Mouse (Mus musculus) kidney, embryonic 15.5 days (tissue): ENCODE data around the gene Kdm4b. TPM values are rescaled to one million over a fixed set of nuclear protein-coding genes. Genes with fewer than 3 reads are reported as not detected.

Experiments
- ATAC-seq: fragments of 200-750 bp; cut with Nextera tagmentation; replicated peaks from 2 replicates; pipeline ENCODE4 v1.8.0; 2017; ENCODE audit warnings: moderate TSS enrichment; ENCODE audit not compliant: low FRiP score
- H3K27ac ChIP-seq: fragments of 300-500 bp; sonication (generic); 2 replicates; pipeline ENCODE4 v1.5.1; 2015; ENCODE audit warnings: mild to moderate bottlenecking, inconsistent platforms
- H3K27me3 ChIP-seq: fragments of 300-500 bp; sonication (generic); 2 replicates; pipeline ENCODE4 v1.6.1; 2015; ENCODE audit warnings: inconsistent platforms
- H3K36me3 ChIP-seq: fragments of 300-500 bp; sonication (generic); 2 replicates; pipeline ENCODE4 v1.6.1; 2015; ENCODE audit warnings: inconsistent platforms
- H3K4me1 ChIP-seq: fragments of 300-500 bp; sonication (generic); 2 replicates; pipeline ENCODE4 v1.6.1; 2015; ENCODE audit warnings: inconsistent platforms
- H3K4me2 ChIP-seq: fragments of 300-500 bp; sonication (generic); 2 replicates; pipeline ENCODE4 v1.6.1; 2015; ENCODE audit warnings: moderate library complexity, mild to moderate bottlenecking, inconsistent platforms
- H3K4me3 ChIP-seq: fragments of 300-500 bp; sonication (generic); replicated peaks from 2 replicates; pipeline ENCODE4 v1.5.1; 2015; ENCODE audit warnings: mild to moderate bottlenecking, inconsistent platforms
- H3K9ac ChIP-seq: fragments of 300-500 bp; sonication (generic); 2 replicates; pipeline ENCODE4 v1.6.1; 2015; ENCODE audit warnings: mild to moderate bottlenecking, inconsistent platforms
- H3K9me3 ChIP-seq: fragments of 300-500 bp; sonication (generic); replicated peaks from 2 replicates; pipeline ENCODE4 v1.6.1; 2016; ENCODE audit warnings: inconsistent platforms
- WGBS: fragments of 180-500 bp; shearing (Covaris S2); methylation state at CpG from one replicate; pipeline ENCODE4 v1.1.7; 2015; ENCODE audit warnings: mixed read lengths; 5-methylcytosine and 5-hydroxymethylcytosine counted together
- microRNA-seq: library from miRNA; unstranded; fragments of <30 nt; microRNA quantifications from one replicate; pipeline ENCODE4, GENCODE M21; 2016
- polyA plus RNA-seq: library from polyadenylated mRNA; unstranded; fragments of >200 nt; fragmentation: Nextera tagmentation; extraction: Ambion mirVana; gene quantifications from 2 replicates; pipeline ENCODE4 v1.2.1, GENCODE M21; 2015

Gene Kdm4b
- polyA plus RNA-seq, 1 experiment from 2014 or later = 32.3 TPM

DNA sequence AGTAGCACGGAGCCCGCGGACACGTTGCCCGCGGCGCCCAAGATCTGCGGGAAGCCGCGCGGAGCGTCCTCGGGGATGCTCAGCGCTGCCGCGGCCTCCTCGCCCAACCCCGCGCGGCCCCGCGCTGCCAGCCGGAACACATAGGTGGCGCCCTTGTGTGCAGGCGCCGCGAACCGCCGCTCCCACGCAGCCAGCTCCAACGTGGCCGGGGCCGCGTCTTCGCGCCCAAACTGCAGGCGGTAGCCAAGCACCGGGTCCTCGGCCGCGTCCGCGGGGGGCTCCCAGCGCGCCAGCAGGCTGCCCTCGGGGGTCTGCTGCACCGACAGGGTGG lies 99.7 kb downstream of the Kdm4b start:
- no peaks in the 10 kb centered on the region for H3K27me3 ChIP-seq
- ATAC-seq = peak; percentile 70
- H3K9ac ChIP-seq = peak overlapping the region; percentile 64
- peak overlapping the region; percentile 81 for H3K27ac ChIP-seq
- WGBS = 1% methylated on average over 47 of the region's 47 CpGs
- peaks cover 76% of the 10 kb centered on the region for H3K36me3 ChIP-seq
- peak overlapping the region; percentile 95 for H3K4me2 ChIP-seq
- no peaks in the 10 kb centered on the region for H3K9me3 ChIP-seq
- peak overlapping the region; percentile 56 for H3K4me3 ChIP-seq
- H3K4me1 ChIP-seq = peaks cover 19% of the 10 kb centered on the region

DNA sequence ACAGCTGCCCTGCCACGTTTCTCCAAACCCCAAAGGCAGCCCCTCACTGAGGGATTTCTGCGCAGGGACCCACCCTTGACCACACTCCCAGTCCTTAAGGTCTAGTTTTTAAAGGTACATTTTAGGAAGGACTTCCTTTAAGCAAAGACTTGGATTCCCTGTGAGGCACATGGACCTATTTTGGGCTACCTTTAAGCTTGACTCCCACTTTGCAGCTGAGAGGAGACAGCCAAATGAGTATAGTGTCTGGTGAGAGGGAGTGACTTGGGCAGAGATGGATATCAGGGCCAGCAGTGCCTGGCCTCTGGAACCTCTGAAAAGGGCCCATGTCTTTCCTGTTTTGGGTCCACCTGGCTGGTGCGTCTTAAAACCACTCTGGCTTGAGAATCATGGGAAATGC lies 100.1 kb downstream of the Kdm4b start:
- Histone ChIP-seq H3K4me3 (peak overlapping the region; percentile 56), H3K9ac (peak overlapping the region; percentile 64), H3K9me3 (no peaks in the 10 kb centered on the region), H3K36me3 (peaks cover 76% of the 10 kb centered on the region), H3K4me1 (peaks cover 19% of the 10 kb centered on the region), H3K27ac (peak overlapping the region; percentile 81; the same call in 1 of the 2 replicates), H3K4me2 (peak overlapping the region; percentile 95), H3K27me3 (no peaks in the 10 kb centered on the region)
- WGBS = 40% methylated on average over 3 of the region's 3 CpGs
- ATAC-seq = no peak

DNA sequence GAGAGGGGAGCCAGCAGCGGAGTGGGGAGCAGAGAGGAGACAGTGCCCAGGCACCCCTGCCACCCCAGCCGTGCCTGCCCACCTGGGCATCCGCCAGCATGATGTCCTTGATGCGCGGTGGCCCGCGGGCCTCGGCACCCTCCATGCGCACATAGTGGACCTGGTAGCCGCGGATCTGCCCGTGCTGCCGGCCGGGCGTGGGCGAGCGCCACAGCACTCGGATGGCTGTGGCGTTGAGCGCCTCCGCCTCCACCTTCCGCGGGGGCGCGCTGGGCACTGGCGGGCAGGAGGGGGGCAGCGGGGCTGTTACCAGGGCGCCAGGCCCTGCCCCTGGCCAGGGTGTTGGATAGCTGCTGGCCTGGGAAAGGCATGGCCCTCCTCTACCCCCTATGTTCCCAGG lies 102.0 kb downstream of the Kdm4b start:
- H3K4me2 ChIP-seq = no peak overlapping the region
- H3K27me3 ChIP-seq = no peaks in the 10 kb centered on the region
- H3K4me3 ChIP-seq = no peak overlapping the region
- H3K27ac ChIP-seq = no peak overlapping the region
- peaks cover 19% of the 10 kb centered on the region for H3K4me1 ChIP-seq
- no peaks in the 10 kb centered on the region for H3K9me3 ChIP-seq
- no peak overlapping the region for H3K9ac ChIP-seq
- WGBS = 83% methylated on average over 24 of the region's 28 CpGs
- H3K36me3 ChIP-seq = peaks cover 74% of the 10 kb centered on the region
- ATAC-seq = no peak

DNA sequence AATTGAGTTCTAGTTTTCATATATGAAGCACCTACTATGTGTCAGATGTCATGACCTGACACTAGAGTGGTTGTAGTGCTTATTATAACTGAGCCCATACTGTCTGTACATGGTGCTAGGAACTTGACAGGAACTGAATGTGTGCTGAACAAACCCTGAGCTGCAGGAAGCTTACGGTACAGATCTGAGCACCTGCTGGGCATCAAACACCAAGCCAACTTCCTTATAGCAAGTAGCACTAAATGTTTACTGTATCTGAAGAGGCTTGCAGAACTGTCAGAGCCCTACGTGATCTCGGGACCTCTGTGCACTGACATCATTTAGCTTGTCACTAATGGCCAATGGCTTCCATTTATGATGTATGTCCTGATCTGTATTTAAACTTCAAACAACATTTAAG lies 105.7 kb downstream of the Kdm4b start:
- Histone ChIP-seq H3K9me3 (no peaks in the 10 kb centered on the region), H3K4me2 (no peak overlapping the region), H3K4me1 (no peaks in the 10 kb centered on the region), H3K4me3 (no peak overlapping the region), H3K9ac (no peak overlapping the region), H3K36me3 (peaks cover 83% of the 10 kb centered on the region), H3K27ac (no peak overlapping the region), H3K27me3 (no peaks in the 10 kb centered on the region)
- ATAC-seq = no peak
- WGBS = 88% methylated on average over 3 of the region's 3 CpGs

DNA sequence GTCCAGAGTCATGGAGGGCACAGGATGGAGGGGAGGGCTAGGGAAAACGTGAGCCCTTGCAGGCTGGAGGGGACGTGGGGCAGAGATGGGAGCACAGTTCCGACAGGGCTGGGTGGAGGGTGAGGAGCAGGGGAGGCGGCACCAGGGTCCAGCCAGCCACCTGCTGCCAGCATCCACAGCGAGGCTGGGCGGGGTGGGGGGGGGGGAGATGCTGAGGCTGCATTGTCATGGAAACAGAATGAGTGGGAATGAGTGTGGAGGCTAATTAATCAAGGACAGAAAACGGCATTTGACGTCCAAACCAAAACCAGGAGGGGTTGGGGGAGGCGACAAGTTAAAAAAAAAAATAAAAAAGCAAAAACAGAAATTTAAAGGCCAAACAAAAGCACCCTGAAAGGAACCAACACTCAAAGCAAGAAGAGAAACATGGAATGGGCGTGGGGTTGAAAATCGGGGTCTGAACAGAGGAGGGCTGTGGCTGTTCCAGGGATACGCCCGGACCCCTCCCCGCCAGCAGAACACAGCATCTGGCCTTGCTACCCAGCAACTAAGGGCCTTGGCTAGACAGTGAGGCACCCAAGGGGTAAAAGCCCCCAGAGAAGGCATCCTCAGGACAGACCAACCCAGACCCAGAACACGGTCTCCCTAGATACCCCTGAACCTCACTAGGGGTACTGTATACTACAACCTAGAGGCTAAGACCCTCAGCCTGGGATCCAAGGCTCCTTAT lies 114.0 kb downstream of the Kdm4b start:
- WGBS = 78% methylated on average over 15 of the region's 15 CpGs
- H3K9ac ChIP-seq = no peak overlapping the region
- no peak overlapping the region for H3K27ac ChIP-seq
- peaks cover 77% of the 10 kb centered on the region for H3K36me3 ChIP-seq
- no peaks in the 10 kb centered on the region for H3K27me3 ChIP-seq
- no peak for ATAC-seq
- H3K4me2 ChIP-seq = no peak overlapping the region
- H3K9me3 ChIP-seq = no peaks in the 10 kb centered on the region; the same call in 1 of the 2 replicates
- no peak overlapping the region for H3K4me3 ChIP-seq
- no peaks in the 10 kb centered on the region for H3K4me1 ChIP-seq

DNA sequence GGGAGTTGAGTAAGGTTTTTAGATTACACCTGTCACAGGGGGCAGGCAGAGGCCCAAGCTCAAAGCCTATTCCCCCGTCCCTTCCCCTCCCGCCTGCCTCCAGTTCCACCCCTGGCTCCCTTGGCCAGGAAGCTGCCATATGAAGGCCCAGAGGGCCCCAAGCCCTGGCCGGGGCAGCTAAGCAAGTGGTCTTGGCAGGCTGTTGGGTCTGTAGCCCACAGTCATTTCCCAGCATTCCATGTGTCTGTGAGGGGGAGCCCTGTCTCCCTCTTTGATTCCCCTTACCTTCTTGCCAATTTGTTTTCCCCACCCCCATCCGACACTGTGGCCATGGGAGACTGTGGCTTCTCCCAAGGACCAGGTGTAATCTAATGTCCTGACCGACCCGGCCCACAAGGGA lies 116.5 kb downstream of the Kdm4b start:
- peaks cover 73% of the 10 kb centered on the region for H3K36me3 ChIP-seq
- WGBS = 80% methylated on average over 6 of the region's 6 CpGs
- no peaks in the 10 kb centered on the region for H3K27me3 ChIP-seq
- H3K9me3 ChIP-seq = no peaks in the 10 kb centered on the region
- H3K4me1 ChIP-seq = no peaks in the 10 kb centered on the region
- no peak overlapping the region for H3K4me2 ChIP-seq
- H3K9ac ChIP-seq = no peak overlapping the region
- H3K4me3 ChIP-seq = no peak overlapping the region
- ATAC-seq = no peak
- H3K27ac ChIP-seq = no peak overlapping the region

DNA sequence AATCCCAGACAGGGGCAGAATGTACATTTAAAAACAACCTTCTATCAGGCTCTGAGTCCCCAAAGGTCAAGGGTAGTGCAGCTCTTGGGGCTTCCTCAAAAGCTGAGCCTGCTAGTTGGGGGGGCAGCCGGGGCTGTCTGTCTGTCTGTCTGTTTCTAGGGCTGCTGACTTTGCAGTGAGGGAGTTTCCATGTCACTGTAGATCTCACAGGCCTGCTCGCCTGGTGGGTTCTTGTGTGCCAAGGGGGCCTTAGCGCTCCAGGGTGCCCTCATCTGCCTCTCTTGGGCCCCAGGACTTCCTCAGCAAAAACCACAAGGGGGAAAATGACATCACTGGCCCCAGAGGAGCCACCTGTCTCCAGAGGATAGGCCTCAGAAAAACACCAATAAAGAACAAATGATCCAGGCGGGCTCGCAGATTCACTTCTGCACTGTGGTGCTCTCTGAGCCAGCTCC lies 117.5 kb downstream of the Kdm4b start:
- 79% methylated on average over 5 of the region's 5 CpGs for WGBS
- Histone ChIP-seq H3K36me3 (peaks cover 73% of the 10 kb centered on the region), H3K9ac (no peak overlapping the region), H3K4me3 (no peak overlapping the region), H3K4me2 (no peak overlapping the region), H3K9me3 (no peaks in the 10 kb centered on the region), H3K4me1 (no peaks in the 10 kb centered on the region), H3K27ac (no peak overlapping the region), H3K27me3 (no peaks in the 10 kb centered on the region)
- ATAC-seq = no peak

DNA sequence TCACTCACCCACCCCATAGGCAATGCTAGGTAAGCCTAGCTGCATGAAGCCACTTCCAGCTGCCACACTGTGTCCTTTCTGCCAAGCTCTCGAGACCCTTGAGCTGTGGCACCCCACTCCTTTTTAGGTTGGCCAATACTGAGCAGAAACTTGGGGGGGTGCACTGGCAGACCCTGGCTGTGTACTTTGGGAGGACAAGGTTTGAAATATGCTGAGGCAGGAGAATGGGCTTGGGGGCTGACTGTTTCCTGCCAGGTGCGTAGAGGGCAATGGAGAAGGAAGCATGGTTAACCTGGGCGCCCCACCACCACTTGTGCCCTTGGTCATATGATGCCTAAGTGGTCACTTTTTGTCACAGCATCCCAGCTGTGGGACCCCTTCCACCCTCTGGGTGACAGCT lies 118.9 kb downstream of the Kdm4b start:
- H3K36me3 ChIP-seq = peaks cover 79% of the 10 kb centered on the region
- no peak overlapping the region for H3K4me3 ChIP-seq
- no peak overlapping the region for H3K4me2 ChIP-seq
- H3K4me1 ChIP-seq = no peaks in the 10 kb centered on the region
- ATAC-seq = no peak
- no peak overlapping the region for H3K9ac ChIP-seq
- H3K27me3 ChIP-seq = no peaks in the 10 kb centered on the region
- H3K9me3 ChIP-seq = no peaks in the 10 kb centered on the region
- no peak overlapping the region for H3K27ac ChIP-seq
- WGBS = 86% methylated on average over 3 of the region's 3 CpGs

DNA sequence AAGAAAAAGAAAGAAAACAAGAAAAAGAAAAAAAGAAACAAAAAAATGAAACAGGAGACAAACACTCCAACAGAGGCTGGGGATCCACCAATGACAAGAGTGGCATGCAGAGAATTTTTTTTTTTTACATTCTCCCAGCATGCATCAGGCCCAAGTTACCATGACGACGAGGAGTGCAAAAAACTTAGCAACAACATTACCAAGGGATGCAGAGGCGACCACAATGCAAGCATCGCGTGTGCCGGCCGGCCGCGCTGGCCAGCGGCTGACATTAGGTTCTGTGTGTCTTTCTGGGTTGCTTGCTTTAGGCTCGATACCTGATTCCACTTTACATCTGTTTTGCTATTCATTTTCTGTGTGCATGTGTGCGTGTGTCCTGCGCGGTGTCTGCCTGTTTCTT lies 119.5 kb downstream of the Kdm4b start:
- H3K9ac ChIP-seq = no peak overlapping the region
- no peaks in the 10 kb centered on the region for H3K4me1 ChIP-seq
- H3K36me3 ChIP-seq = peaks cover 86% of the 10 kb centered on the region
- H3K27me3 ChIP-seq = no peaks in the 10 kb centered on the region
- no peaks in the 10 kb centered on the region for H3K9me3 ChIP-seq
- no peak for ATAC-seq
- H3K4me2 ChIP-seq = no peak overlapping the region
- no peak overlapping the region for H3K27ac ChIP-seq
- H3K4me3 ChIP-seq = no peak overlapping the region
- WGBS = 84% methylated on average over 14 of the region's 14 CpGs

DNA sequence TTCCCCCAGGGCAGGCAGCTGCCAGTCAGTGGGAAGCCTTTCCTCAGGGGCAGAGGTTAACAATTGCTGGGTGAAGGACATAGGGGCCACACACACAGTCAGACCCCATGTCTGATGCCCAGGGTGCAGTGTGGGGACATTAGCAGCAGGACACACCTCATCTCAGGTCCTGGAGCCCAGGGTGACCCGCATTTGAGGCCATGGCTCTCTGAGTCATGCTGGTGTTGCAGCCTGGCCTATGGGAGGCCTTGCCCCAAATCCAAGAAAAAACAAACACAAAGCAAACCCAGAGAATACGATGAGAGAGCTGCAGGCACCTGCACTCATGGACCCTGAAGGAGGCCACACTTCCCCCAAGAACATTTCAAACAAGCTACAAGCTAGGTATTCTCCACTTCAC lies 121.9 kb downstream of the Kdm4b start:
- Histone ChIP-seq H3K4me2 (no peak overlapping the region), H3K4me1 (no peaks in the 10 kb centered on the region), H3K36me3 (peaks cover 95% of the 10 kb centered on the region), H3K27me3 (no peaks in the 10 kb centered on the region), H3K9ac (no peak overlapping the region), H3K4me3 (no peak overlapping the region), H3K9me3 (no peaks in the 10 kb centered on the region), H3K27ac (no peak overlapping the region)
- 81% methylated on average over 2 of the region's 2 CpGs for WGBS
- ATAC-seq = no peak

Small RNAs within 50 kb of the gene (microRNA-seq; reads per million reads assigned to microRNA genes)
- 0.59 reads per million for gene Mir6977

Other genes with a start within 250 kb of the Kdm4b start
- 123 and 141 TPM in 2 replicates for gene Hdgfl2, start 246.4 kb upstream of the Kdm4b start, polyA plus RNA-seq
- gene Plin4, start 216.3 kb upstream of the Kdm4b start, polyA plus RNA-seq = 0.08 and 0.12 TPM in 2 replicates
- gene Plin5, start 208.5 kb upstream of the Kdm4b start, polyA plus RNA-seq = 1.5 and 1.9 TPM in 2 replicates
- 0.39 and 0.53 TPM in 2 replicates for gene Lrg1, start 204.1 kb upstream of the Kdm4b start, polyA plus RNA-seq
- gene Sema6b, start 185.7 kb upstream of the Kdm4b start, polyA plus RNA-seq = 1.5 TPM in 2 replicates
- gene Tnfaip8l1, start 163.6 kb upstream of the Kdm4b start, polyA plus RNA-seq = 11.6 and 11.9 TPM in 2 replicates
- gene Mydgf, start 142.1 kb upstream of the Kdm4b start, polyA plus RNA-seq = 90.7 and 96.4 TPM in 2 replicates
- gene Dpp9, start 107.2 kb upstream of the Kdm4b start, polyA plus RNA-seq = 38.9 and 43.8 TPM in 2 replicates
- 13.1 TPM in 2 replicates for gene Fem1a, start 69.3 kb upstream of the Kdm4b start, polyA plus RNA-seq
- 6.0 and 6.2 TPM in 2 replicates for gene Ticam1, start 49.3 kb upstream of the Kdm4b start, polyA plus RNA-seq
- 68.9 and 77.4 TPM in 2 replicates for gene Plin3, start 33.2 kb upstream of the Kdm4b start, polyA plus RNA-seq
- 0.31 TPM in 1 of 2 replicates, not detected in the other for gene Arrdc5, start 25.8 kb upstream of the Kdm4b start, polyA plus RNA-seq
- gene Uhrf1, start 22.7 kb upstream of the Kdm4b start, polyA plus RNA-seq = 162 and 175 TPM in 2 replicates
- 81.5 and 95.6 TPM in 2 replicates for gene Ptprs, start 150.4 kb downstream of the Kdm4b start, polyA plus RNA-seq
- not detected in 2 replicates for gene Znrf4, start 186.4 kb downstream of the Kdm4b start, polyA plus RNA-seq
- 1.2 and 1.4 TPM in 2 replicates for gene Gm20219, start 228.3 kb downstream of the Kdm4b start, polyA plus RNA-seq